Mouse (Mus musculus): Measurements from ENCODE around the gene Macrod2.

The Macrod2 gene

DNA sequence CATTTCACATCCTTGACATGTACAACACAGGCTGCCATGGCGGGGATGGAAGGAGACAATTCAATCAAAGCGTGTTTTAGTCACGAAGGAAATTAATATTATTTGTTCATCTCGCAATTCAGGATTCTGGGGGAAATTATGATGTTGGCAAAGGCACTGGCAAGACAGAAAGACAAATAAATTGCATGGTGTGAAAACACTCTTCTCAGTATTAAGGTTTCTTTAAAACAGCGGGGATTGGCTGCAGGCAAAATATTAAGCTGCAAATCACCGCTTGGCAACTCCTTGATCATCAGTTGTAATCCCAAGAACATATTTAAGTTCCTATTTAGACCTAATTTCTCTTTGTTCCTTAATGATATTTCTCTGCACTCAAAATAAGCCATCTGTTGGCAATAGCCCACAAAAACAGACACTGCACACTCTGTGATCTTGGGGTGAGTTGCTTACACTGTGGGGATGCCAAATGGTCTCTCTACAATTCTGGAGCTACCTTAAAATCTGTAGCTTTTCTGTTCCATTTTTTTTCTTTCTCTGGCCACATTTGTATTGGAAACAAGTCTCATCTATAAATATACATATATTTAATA is 1466.7 kb downstream of the Macrod2 start:
- CTCF ChIA-PET = no interaction called here

DNA sequence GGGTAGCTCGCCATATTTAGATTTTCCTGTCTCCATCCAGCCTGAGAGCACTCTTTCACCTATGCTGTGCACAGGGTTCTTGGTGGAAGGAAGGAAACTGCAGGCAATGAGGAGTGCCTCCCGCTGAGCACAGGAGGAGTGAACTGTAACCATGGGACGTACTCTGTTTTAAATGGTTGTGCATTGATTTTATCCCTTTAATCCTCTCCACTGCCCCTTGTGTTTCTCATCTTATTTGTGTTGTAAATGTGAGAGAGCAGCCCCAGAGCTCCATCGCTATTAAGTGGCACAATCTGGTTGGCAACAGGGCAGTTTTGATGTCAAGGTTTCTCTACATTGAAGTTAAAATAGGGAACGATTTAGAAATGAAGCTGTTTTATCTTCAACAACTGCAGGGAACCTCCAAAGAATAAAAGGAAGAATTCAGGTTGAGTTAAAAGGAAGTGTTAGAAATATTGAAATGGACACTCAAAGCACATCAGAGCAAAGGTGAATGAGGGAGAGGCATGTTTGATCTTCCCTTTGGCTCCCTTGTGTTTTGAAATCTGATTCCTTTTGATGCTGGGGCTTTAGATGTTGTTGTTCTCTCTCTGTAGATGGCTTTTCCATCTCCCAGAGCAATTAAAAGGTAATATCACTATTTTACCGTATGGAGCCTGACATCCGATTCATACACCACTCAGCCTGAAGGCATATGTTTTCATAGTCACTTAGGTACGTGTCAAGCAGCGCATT is 1467.6 kb downstream of the Macrod2 start:
- CTCF ChIA-PET = no interaction called here

DNA sequence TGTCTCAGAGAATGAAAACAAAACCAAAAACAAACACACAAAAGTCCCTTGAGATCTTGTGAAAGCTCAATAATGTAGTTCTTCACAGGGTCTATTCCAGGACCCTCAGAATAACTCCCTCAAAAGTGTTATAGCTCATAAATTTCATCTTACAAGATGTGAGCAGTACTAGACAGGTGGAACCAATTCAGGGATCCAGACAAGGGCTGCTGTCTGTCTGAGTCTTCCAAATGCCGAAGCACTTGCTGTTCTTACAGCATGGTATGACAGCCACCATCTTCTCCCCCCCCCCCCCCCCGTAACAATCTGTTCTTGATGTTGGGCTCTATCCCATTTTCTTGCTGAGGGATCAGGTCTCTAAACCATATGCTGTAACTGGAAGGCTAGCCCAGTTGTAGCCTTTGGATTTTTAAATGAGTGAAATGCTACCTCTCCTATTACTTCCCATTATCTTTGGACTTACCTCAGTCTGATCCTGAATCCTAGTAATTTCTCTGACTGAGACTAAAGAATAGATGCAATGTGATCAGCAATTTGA is 1468.6 kb downstream of the Macrod2 start:
- CTCF ChIA-PET = no interaction called here

DNA sequence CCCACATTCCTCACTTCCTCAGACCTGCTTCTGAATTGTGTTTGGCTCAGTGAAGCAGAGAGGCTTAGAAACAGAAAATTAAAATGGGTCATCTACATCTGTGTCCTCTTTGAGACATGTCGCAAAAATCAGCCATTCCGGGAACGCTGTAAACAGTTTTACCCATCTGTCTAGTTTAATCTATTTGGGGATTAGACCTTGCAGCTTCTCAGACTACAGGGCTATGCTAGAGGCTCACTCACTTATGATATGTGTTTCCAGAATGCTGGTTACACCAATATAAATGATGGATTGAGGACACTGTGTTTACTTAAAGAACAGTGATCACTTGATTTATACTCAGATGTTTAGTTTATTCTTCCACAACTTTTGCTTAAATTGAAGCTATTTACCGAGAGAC is 1475.8 kb downstream of the Macrod2 start:
- CTCF ChIA-PET = no interaction called here

DNA sequence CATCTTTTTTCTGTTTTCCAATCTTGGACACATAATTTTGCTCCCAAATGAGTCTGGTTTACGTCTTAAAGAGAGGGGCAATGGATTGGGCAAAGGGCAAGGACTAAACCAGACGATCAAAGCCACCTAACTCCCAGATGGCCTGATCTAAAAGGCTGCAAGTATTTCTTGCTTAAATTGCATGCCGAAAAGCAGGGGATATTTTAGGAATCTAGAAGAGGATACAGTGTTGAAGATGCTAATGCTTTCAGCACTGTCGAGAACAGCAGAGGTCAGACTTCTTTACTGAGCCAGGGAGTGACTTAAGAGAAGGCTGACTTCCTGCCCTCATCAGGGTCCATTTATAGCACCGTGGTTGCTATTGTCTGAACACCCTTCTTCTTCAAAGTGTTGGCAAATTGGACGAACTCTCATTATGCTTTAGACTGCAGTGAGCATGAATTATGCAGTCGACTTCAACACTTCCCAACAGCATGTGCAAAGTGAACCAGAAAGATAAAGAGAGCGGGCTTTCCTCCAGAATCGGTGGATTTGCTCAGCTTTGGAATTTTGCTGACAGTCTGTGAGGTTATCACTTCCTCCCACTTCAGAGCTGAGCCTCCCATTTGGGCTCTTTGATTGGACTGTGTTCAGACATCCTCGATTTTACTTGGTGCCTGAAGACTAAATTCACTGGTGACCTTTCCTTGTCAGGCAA is 1481.2 kb downstream of the Macrod2 start:
- CTCF ChIA-PET = no interaction called here

DNA sequence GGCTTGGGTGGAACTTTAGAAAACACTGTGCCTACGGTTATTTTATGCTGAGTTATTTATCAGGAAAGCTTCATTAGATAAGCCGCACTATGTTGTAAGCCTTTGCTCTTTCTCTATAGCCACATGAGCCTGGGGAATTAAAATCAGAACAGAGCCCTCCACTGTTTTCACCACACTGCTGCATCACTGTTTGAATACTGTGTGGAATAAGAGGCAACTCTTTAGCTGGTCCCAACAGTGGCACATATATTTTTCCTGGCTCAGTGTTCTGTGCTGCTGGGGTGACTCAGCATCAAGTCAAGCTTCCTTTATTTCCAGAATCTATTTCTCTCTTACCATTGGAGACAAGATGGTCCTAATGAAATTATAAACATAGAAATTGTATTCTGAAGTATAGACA is 1481.8 kb downstream of the Macrod2 start:
- CTCF ChIA-PET = no interaction called here

DNA sequence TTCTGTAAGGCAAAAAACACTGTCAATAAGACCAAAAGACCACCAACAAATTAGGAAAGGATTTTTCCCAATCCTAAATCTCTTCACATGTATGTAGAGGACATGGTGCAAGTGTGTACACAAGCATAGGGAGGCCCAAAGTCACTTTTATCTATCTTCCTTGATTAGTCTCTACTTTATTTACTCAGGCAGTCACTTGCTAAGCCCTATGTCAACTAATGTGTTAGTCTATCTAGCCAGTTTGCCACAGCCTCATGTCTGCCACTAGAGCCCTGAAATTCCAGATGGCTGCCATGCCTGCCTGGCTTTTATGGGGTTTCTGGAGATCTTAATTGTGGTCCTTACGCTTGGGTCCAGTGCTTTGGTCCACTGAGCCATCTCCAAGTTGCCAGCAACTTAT is 1483.4 kb downstream of the Macrod2 start:
- CTCF ChIA-PET = no interaction called here

DNA sequence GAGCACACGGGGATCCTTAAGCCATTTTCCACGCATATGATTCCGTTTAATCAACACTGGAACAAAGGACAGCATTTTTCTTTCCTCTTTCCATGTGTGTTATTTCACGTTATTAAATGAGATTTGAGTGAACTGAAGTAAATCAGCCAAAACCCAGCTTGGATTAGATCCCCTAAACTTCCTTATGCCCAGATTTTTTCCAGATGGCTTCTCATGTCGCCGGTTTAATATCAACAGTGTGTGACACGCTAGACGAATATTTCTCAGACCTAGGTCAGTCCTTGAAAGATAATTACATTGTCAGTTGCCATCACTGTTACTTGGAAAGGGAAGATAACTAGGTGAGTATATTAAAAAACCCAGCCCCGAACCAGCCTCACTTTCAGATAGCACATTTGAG is 1484.6 kb downstream of the Macrod2 start:
- CTCF ChIA-PET = no interaction called here

DNA sequence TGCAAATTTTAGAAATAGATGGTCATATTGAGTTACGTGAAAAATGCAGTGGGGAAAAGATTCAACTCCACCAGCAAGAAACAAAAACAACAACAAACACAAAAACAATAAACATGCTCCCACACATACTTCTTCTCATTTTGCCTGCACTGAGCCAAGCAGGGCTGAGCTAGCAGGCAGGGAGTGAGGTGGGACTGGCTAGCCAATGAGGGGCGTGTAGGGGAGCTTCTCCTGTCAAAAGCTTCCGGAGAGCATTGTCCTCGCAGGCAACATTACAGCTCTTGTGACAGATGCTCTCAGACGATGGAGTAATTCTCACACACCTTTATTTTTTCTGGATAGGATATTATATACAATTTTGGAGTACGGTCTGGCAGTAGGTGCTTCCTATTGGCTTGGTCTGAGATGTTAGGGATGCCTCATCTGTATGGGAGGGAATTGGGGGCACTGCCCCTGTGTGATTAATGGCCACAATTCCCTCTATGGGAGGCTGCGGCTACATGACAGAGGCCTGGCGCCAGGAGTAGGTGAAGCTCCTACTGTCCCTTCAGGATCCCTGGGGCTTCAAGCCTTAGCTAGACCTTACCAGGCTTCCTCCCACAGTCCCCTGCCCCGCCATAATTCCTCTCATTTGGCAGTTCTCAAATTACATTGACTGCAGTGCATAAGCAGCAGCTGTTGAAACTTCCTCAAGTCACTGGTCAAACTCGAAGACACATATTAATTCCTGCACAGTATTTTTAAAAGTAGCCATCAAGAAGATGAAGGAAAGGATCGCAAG is 1491.8 kb downstream of the Macrod2 start:
- CTCF ChIA-PET = no interaction called here

DNA sequence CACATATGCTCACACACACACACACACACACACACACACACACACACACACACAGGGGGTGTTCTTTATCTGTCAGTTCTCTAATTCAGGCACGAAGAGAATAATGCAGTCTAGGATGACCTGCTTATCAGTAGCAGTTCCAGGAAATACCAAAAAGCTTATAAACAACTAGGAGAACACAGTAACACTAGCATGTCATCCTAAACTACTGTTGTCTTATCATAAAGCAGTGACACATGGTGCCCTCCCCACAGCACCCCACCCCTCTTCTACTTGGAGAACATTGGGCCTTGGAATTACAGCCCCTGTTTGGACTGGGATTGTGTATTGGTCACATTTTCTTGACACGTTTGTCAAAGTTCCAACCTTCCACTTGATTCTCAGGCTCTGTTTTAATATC is 1494.4 kb downstream of the Macrod2 start:
- CTCF ChIA-PET = no interaction called here

DNA sequence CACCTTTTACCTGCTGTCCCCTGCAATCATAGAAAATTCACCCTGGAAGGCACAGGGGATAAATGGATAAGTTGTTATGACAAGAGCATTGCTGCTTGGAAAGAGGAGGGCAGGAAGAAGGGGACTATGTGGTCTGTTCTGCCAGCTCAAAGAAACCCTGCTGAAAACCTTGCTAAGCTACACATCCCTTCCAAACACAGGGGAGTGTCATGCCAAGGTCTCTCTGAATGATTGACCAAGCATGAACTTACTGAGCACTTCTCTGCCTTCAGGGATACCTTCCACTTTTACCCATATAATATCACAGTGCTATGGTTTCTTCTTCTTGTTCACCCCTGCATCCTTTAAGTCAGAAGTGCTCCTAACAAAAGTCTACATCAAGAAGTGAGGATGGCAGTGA is 1502.8 kb downstream of the Macrod2 start:
- CTCF ChIA-PET = no interaction called here

DNA sequence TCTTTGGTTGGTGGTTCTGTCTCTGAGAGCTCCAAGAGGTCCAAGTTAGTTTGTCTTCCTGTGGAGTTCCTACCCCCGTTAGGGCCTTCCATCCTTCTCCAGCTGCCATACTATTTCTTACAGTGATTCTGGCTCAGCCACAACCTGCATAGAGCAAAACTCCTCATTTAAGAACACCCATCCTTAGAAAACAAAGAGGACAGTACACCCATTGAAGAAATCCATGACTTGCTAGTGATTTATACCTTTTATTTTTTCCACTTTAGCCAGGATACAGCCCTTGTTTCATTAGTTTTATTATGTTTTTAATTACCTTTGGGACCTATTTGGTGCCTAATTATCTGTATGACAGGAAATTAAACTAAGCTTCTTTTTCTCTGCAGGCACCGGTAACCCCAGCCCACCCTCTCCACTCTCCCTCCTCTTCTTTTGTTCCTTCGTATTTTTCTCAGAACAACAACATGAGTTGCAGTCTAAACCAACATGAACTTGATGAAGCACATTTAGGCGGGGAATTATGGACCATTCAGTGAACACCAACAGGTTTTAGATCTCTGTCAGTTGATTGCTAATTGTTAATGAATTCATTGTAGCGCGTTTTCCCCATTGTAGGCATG is 1516.8 kb downstream of the Macrod2 start:
- CTCF ChIA-PET = no interaction called here

DNA sequence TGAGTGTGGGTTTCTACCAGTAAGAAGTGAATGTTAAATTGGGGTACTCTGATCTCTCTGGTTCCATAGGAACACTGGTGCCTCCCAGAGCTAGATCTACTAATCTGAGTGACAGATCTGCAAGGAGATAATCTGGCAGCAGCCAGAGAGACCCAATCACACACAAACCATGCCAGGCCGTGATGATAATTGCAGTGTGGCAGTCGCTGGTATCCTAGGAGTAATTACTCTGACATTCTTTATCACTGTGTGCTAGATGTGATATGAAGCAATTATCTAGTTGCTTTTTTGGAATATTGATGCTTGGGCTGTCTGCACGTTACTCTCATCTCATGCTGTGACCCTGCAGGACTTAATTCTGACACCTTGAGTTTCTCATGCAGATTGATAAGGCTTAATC is 1518.4 kb downstream of the Macrod2 start:
- CTCF ChIA-PET = no interaction called here

DNA sequence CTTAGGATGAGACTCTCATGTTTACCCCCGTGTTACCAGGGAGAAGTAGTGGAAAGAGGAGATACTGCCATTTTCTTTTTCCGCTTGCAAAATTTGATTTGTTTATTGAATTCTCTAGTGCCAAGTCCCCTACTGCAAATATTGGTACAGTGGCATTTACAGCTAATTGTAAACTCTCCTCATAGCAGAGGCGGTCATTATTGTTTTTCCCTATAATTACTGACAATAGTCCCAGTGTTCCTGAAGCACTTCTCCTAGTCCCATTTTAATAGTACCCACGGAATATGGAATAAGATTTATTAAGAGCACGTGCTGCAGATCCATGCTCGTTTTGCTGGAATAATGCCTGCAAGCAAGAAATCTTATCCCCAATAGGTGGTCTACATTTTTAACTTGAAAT is 1518.8 kb downstream of the Macrod2 start:
- CTCF ChIA-PET = no interaction called here

DNA sequence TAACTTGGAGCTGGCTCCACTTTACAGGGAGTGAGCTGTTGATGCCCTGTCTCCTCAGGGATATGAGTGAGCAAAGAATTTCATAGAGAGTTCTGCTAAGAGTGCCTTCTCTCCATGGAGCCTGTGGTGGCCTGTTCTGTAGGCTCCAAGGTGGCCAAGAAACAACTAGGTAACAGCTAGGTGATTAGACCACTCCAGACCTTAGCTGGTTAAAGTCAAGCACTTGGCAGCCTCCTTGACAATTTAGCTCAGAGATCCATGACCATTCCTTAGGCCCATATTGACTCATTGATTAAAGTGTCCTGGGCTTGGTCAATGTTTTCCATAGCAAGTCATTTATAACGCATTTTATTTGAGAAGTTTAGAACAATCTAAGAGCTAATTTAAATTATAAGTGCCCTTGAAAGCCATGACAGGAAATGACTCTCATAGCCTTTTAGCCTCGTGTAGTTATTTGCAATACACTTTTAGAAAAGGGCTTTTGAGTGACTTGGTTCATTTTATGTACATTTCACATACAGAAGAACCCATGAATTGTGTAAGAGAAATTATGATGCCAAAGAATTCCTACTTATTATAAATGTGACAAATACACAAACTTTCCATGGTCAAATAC is 1525.4 kb downstream of the Macrod2 start:
- CTCF ChIA-PET = no interaction called here

DNA sequence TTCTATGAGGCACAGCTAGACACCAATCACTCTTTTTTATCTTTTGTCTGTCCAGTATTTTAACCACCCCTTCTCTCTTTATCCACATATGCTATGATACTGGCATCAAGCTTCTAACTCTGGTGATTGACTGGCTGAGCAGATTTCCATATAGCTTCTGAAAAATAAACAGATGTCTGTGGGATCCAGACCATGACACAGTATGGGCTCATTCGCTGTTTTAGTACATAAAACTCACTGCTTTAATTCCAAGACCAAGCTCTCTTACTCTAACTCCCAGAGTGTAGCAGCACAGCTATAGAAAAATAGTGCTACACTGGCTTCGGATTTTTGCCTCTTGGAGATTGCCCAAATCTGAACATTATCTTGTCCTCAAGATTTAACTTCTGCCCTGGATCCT is 1540.0 kb downstream of the Macrod2 start:
- CTCF ChIA-PET = no interaction called here

DNA sequence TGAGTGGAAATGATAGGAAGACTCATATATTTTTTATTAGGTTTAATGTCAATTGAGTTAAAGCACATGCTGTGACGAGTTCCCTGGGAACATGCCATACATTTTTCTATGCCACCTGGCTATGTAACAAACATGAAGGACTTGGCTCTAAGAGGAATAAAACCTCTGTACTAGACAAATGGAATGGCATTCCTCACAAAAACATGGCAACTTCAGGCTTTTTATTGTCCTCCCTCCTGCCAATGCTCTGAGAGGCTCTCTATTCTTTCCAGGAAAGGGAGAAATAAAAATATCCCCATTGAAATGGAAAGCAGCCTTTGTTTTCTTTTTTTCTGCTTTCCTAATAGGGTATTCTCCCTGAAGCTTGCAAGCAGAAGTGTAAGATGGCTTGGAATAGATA is 1559.7 kb downstream of the Macrod2 start:
- CTCF ChIA-PET = no interaction called here

DNA sequence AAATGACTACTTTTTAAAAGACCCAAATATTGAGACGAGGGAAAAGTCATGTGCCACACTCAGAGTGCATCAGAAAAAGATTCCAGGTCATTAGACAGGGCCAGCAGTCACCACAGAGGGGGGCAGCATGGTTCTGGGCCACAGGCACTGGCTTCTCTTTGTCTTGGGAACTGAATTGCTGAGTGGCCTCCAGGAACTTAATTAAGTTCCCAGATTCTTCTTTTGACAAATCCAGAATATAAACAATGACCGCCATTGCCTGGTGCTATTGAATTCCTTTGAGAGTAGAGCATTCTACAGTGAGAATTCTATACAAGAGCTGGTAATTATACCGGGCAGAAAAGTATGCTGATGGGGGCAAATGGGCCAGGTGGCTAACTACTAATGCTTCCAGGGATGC is 1560.1 kb downstream of the Macrod2 start:
- CTCF ChIA-PET = no interaction called here

DNA sequence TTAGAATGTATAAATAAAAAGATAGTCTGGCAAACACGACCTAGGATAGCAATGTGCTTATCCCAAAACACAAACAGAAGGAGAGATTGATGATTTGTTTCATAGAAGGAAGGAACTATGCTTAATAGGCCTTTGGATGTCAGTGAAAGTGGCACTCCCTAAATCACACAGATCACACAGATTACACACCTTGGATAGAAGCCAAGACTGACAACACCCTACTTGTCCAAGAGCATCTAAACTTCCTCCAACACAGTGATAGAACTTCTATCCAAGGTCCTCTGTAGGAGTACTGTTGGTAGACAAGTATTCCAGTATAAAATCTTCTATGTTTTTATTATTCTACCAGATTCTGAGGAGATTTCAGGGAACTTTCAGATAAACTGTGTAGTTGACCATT is 1567.8 kb downstream of the Macrod2 start:
- CTCF ChIA-PET = no interaction called here

DNA sequence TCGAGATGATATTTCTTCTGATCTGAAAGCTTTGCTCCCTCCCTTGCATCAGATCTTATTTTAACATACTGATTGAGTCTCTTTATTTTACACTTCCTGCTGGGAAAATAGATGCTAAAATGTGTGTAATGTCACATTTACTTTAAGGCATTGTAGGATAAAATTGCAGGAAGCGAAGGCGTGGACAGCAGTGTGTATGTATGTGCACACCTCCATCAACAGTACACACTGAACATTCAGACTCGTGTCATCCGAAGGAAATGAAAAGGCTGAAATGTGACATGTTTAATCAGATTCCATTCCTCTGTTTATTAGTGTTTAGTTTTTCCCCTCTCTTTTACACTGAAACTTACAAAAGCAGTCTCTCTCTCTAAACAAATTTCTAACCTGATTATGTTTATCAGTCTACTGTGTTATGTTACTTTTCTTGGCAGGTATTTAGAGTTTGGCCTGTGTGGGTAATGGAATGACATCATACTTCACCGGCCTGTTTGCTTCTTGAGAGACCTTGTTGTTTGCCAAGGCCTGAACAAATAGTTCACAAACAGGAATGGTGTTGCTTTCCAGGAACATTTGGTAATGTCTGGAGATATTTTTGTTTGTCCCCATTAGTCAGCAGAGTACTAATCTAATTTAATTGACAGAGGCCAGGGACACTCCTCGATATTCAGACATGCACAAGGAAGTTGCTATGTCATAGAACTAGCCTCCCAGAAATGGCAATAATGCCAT is 1588.7 kb downstream of the Macrod2 start:
- CTCF ChIA-PET = no interaction called here

DNA sequence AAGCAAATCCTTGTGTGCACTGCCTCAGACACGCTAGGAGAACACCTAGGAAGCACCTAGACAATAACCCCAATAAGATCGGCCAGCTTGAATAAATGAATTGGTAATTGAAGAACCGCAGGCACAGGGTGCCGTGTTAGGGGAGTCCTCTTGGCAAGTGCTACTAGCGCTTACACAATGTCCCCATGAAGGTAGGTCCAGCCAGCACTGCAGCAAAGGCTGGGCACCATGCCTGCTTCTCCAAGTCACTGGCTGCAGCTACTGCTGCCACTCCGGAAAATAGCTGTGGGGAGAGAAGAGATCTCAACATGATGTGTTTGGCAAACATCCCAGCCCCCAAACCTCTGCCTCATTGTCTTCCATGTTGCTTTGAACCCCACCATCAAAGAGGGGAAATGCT is 1603.8 kb downstream of the Macrod2 start:
- CTCF ChIA-PET = no interaction called here

Data from spleen, embryonic (tissue).